Mouse (Mus musculus) intestine, postnatal 0 days (tissue): ENCODE measurements at regions not wholly inside any gene's neighbourhood (a gene's known extent, or its start where the extent isn't known, plus 50 kb on each side); places are given as distances from the start of the nearest gene placed in this dataset. TPM values are rescaled to one million over a fixed set of nuclear protein-coding genes. Genes with fewer than 3 reads are reported as not detected.

Experiments
- ATAC-seq: fragments of 200-750 bp; cut with Nextera tagmentation; 2 replicates; pipeline ENCODE4 v1.8.0; 2017; ENCODE audit warnings: mild to moderate bottlenecking, moderate TSS enrichment, moderate library complexity
- H3K27ac ChIP-seq: fragments of 300-500 bp; sonication (generic); 2 replicates; pipeline ENCODE4 v1.5.1; 2014; ENCODE audit warnings: mild to moderate bottlenecking, low read depth, low read length, moderate library complexity
- H3K27me3 ChIP-seq: fragments of 300-500 bp; sonication (generic); replicated peaks from 2 replicates; pipeline ENCODE4 v1.6.1; 2014; ENCODE audit warnings: low read length, mixed read lengths; ENCODE audit not compliant: control insufficient read depth, insufficient read depth
- H3K36me3 ChIP-seq: fragments of 300-500 bp; sonication (generic); 2 replicates; pipeline ENCODE4 v1.6.1; 2014; ENCODE audit warnings: mild to moderate bottlenecking, moderate library complexity; ENCODE audit not compliant: control insufficient read depth, insufficient read depth
- H3K4me1 ChIP-seq: fragments of 300-500 bp; sonication (generic); replicated peaks from 2 replicates; pipeline ENCODE4 v1.6.1; 2014; ENCODE audit warnings: antibody characterized with exemption, low read length, mixed read lengths; ENCODE audit not compliant: control insufficient read depth, insufficient read depth
- H3K4me2 ChIP-seq: fragments of 300-500 bp; sonication (generic); replicated peaks from 2 replicates; pipeline ENCODE4 v1.6.1; 2014; ENCODE audit warnings: low read depth, mild to moderate bottlenecking, moderate library complexity
- H3K4me3 ChIP-seq: fragments of 300-500 bp; sonication (generic); 2 replicates; pipeline ENCODE4 v1.5.1; 2014; ENCODE audit warnings: low read depth, low read length
- H3K9ac ChIP-seq: fragments of 300-500 bp; sonication (generic); 2 replicates; pipeline ENCODE4 v1.6.1; 2014; ENCODE audit warnings: mild to moderate bottlenecking, low read depth, low read length
- H3K9me3 ChIP-seq: fragments of 300-500 bp; sonication (generic); 2 replicates; pipeline ENCODE4 v1.6.1; 2016; ENCODE audit warnings: mixed run types; ENCODE audit not compliant: control insufficient read depth
- CTCF ChIP-seq: sonication (generic); IDR thresholded peaks from 2 replicates; pipeline ENCODE4 v1.5.1; 2016; ENCODE audit warnings: low read depth, mild to moderate bottlenecking, control low read depth, antibody characterized with exemption, moderate library complexity
- WGBS: fragments of 180-500 bp; shearing (Covaris S2); extraction: QIAGEN DNeasy Blood & Tissue Kit; methylation state at CpG from one replicate; pipeline ENCODE4 v1.1.7; 2014; 5-methylcytosine and 5-hydroxymethylcytosine counted together
- microRNA-seq: library from miRNA; unstranded; fragments of <30 nt; microRNA quantifications from one replicate; pipeline ENCODE4, GENCODE M21; 2016

DNA sequence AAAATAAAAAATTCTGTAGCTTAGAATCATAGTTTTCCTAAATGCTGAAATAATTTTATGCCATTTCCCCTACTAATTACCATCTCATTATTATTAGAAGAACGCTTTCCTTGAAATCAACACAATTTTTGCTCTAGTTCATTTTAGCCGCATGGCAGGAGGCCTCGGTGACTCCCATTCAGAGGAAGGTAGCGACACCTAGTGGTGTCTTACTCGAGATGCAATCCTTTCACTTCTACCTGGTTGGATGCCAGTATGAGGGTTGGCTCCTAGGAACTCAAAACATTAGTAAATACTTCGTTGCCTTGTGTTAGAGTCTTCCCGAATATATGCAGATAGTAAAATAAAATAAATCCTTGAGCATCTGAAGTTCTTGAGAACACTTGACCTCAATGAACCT, 76.3 kb upstream of the Pitrm1 start:
- 9% methylated on average over 7 of the region's 7 CpGs for WGBS
- peak; percentile 92 for TF ChIP-seq CTCF
- peak; percentile 41; the same call in 1 of the 2 replicates for ATAC-seq
- Histone ChIP-seq H3K4me1 (no peaks in the 10 kb centered on the region), H3K9ac (no peak overlapping the region), H3K9me3 (no peaks in the 10 kb centered on the region), H3K27me3 (no peaks in the 10 kb centered on the region), H3K36me3 (no peaks in the 10 kb centered on the region), H3K4me2 (no peak overlapping the region), H3K27ac (no peak overlapping the region), H3K4me3 (no peak overlapping the region)

- no peaks in the 10 kb centered on the region for H3K9me3 ChIP-seq
- whole genome bisulfite sequencing = 63% methylated on average over 12 of the region's 12 CpGs
- H3K27me3 ChIP-seq = no peaks in the 10 kb centered on the region
- no peak for TF ChIP-seq CTCF
- no peak overlapping the region for H3K4me2 ChIP-seq
- no peak overlapping the region for H3K27ac ChIP-seq
- H3K4me3 ChIP-seq = no peak overlapping the region
- H3K9ac ChIP-seq = no peak overlapping the region
- H3K4me1 ChIP-seq = no peaks in the 10 kb centered on the region
- no peaks in the 10 kb centered on the region for H3K36me3 ChIP-seq
- no peak for ATAC-seq
These were observed 74.4 kb upstream of the Pitrm1 start for GRCm38 (mm10) chr13:6473401-6474190.

- Histone ChIP-seq H3K9ac (no peak overlapping the region), H3K4me2 (no peak overlapping the region), H3K27ac (no peak overlapping the region), H3K9me3 (no peaks in the 10 kb centered on the region), H3K4me1 (no peaks in the 10 kb centered on the region), H3K36me3 (no peaks in the 10 kb centered on the region), H3K4me3 (no peak overlapping the region), H3K27me3 (no peaks in the 10 kb centered on the region)
- 80% methylated on average over 6 of the region's 6 CpGs for WGBS
- no peak for ATAC-seq
- TF ChIP-seq CTCF = no peak
These were observed 68.3 kb upstream of the Pitrm1 start for GRCm38 (mm10) chr13:6479667-6480066.

GRCm38 (mm10) chr13:6484418-6484817, 63.5 kb upstream of the Pitrm1 start:
- no peak for ATAC-seq

DNA sequence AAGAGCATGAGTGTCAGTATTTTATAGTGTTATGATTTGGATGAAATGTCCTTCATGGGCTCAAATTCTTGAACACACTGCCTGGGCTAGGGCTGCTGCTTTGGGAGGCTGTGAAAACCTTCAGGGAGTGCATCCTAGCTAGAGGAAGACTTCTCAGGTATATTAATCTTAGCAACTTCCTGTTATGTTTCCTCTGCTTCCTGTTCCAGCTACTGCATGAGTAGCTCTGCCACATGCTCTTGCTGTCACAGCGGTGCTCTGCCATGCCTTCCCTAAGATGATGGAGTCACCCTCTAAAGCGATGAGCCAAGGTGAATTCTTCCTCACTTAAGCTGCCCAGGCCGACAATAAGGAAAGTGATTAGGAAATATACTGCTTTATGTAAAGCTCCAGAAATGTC, 60.1 kb upstream of the Pitrm1 start:
- Histone ChIP-seq H3K9ac (no peak overlapping the region), H3K36me3 (no peaks in the 10 kb centered on the region), H3K27me3 (no peaks in the 10 kb centered on the region), H3K9me3 (no peaks in the 10 kb centered on the region), H3K4me1 (no peaks in the 10 kb centered on the region), H3K4me3 (no peak overlapping the region), H3K27ac (no peak overlapping the region), H3K4me2 (no peak overlapping the region)
- ATAC-seq = no peak
- no peak for TF ChIP-seq CTCF
- WGBS = 82% methylated on average over 3 of the region's 3 CpGs

More at GRCm38 (mm10) chr13:6484418-6484817, 63.5 kb upstream of the Pitrm1 start:
- no peak overlapping the region for H3K4me2 ChIP-seq
- no peaks in the 10 kb centered on the region for H3K4me1 ChIP-seq
- H3K4me3 ChIP-seq = no peak overlapping the region
- no peak overlapping the region for H3K9ac ChIP-seq
- no peak for TF ChIP-seq CTCF
- H3K9me3 ChIP-seq = no peaks in the 10 kb centered on the region
- no peak overlapping the region for H3K27ac ChIP-seq
- no peaks in the 10 kb centered on the region for H3K27me3 ChIP-seq
- no peaks in the 10 kb centered on the region for H3K36me3 ChIP-seq

- Histone ChIP-seq H3K36me3 (no peaks in the 10 kb centered on the region), H3K9ac (no peak overlapping the region), H3K4me3 (no peak overlapping the region), H3K27ac (no peak overlapping the region), H3K4me1 (no peaks in the 10 kb centered on the region), H3K4me2 (no peak overlapping the region), H3K27me3 (no peaks in the 10 kb centered on the region), H3K9me3 (no peaks in the 10 kb centered on the region)
- TF ChIP-seq CTCF = no peak
- WGBS = 63% methylated on average over 5 of the region's 5 CpGs
- ATAC-seq = no peak
These were observed 54.9 kb upstream of the Pitrm1 start for GRCm38 (mm10) chr13:6492916-6493619.

Small RNAs in the stretch of these regions (microRNA-seq; reads per million reads assigned to microRNA genes)
- not detected for gene Gm26259
